Comparison of ENCODE assay signal across 14 mouse cellular contexts in the genomic region with DNA sequence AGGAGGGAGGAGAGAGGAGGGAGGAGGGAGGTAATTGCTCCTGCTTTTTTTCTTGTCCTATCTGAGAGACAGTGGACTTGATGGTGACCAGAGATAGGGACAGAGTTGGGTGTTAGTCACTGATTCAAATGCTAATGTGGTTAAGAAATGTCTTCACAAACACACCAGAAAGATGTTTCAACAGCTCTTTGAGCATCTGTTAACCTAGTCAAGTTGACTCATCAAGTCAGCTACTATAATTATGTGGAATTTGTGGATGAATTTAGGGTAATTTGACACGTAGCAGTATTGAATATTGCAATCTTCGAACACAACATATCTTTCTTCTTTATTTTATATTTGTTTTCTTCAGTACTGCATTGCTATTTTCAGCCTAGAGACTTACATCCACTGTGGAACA.
"Had no signal": no experiment of that assay in that cellular context is flagged by ENCODE, and none has a peak within 500 bp of the region (broad histone marks: within the 10 kb centered on the region; RNA-seq: fewer than 3 reads in every experiment).

No protein-coding gene starts in this region.

- DNase-seq: right cerebral cortex, adult 18-20 months; right cerebral cortex, postnatal 14 days; right cerebral cortex, postnatal 25 days; right cerebral cortex, postnatal 4 days; spleen, adult 18-20 months; thymus, adult 18-20 months; thymus, adult 2 months; thymus, postnatal 14 days; thymus, postnatal 25 days; thymus, postnatal 36 days; thymus, postnatal 4 days had no signal

- H3K36me3 ChIP-seq: neural tube, embryonic 15.5 days; stomach, embryonic 15.5 days had no signal

- H3K9me3 ChIP-seq: neural tube, embryonic 15.5 days; stomach, embryonic 15.5 days had no signal

- H3K4me2 ChIP-seq: neural tube, embryonic 15.5 days; stomach, embryonic 15.5 days had no signal

- H3K9ac ChIP-seq: neural tube, embryonic 15.5 days; stomach, embryonic 15.5 days had no signal

- H3K4me3 ChIP-seq: neural tube, embryonic 15.5 days; stomach, embryonic 15.5 days had no signal

- H3K27me3 ChIP-seq: neural tube, embryonic 15.5 days; stomach, embryonic 15.5 days had no signal

- H3K27ac ChIP-seq: neural tube, embryonic 15.5 days; stomach, embryonic 15.5 days; stomach, postnatal 0 days had no signal

- H3K4me1 ChIP-seq: neural tube, embryonic 15.5 days; stomach, embryonic 15.5 days had no signal
